Mouse (Mus musculus) MEL (cell line): ENCODE measurements around the gene Gm20388. TPM values are rescaled to one million over a fixed set of nuclear protein-coding genes. Genes with fewer than 3 reads are reported as not detected.

Experiments
- DNase-seq: peaks from one replicate; pipeline ENCODE4 v3.0.0; 2011; ENCODE audit warnings: low read depth, low spot score
- H3K27ac ChIP-seq: 2 replicates; pipeline ENCODE4 v1.5.1; 2012; ENCODE audit warnings: low read depth, mild to moderate bottlenecking, control low read depth, low read length, moderate library complexity; ENCODE audit not compliant: control insufficient read depth
- H3K27me3 ChIP-seq, 2 experiments: fragments of 150-350 bp in 1 of 2; sonication (generic) in 1 of 2; 2 replicates each; pipeline ENCODE4 v1.6.1; 2012; ENCODE audit warnings: low read length in 2 of 2, mild to moderate bottlenecking in 2 of 2, improper control_type of control experiment in 1 of 2, moderate library complexity in 1 of 2; ENCODE audit not compliant: insufficient read depth in 2 of 2, control insufficient read depth in 1 of 2
- H3K36me3 ChIP-seq, 2 experiments: 2 replicates each; pipeline ENCODE4 v1.6.1; 2012 to 2014; ENCODE audit warnings: low read length in 2 of 2, improper control_type of control experiment in 1 of 2, inconsistent platforms in 1 of 2, mild to moderate bottlenecking in 1 of 2; ENCODE audit not compliant: insufficient read depth in 2 of 2, control insufficient read depth in 1 of 2
- H3K4me1 ChIP-seq, 2 experiments: fragments of 150-350 bp in 1 of 2; sonication (generic) in 1 of 2; 2 replicates each; pipeline ENCODE4 v1.6.1; 2012; ENCODE audit warnings: low read length in 2 of 2, improper control_type of control experiment in 1 of 2, mild to moderate bottlenecking in 1 of 2; ENCODE audit not compliant: insufficient read depth in 2 of 2, control insufficient read depth in 1 of 2
- H3K4me3 ChIP-seq, 2 experiments: fragments of 150-350 bp in 1 of 2; sonication (generic) in 1 of 2; 2 replicates each; pipeline ENCODE4 v1.5.1; 2012; ENCODE audit warnings: low read depth in 2 of 2, low read length in 2 of 2, mild to moderate bottlenecking in 2 of 2, moderate library complexity in 2 of 2, control low read depth in 1 of 2, improper control_type of control experiment in 1 of 2; ENCODE audit not compliant: control insufficient read depth in 1 of 2, insufficient read depth in 1 of 2
- H3K79me2 ChIP-seq: 2 replicates; pipeline ENCODE4 v1.6.1; 2012; ENCODE audit warnings: mild to moderate bottlenecking, low read length, moderate library complexity; ENCODE audit not compliant: control insufficient read depth, poor library complexity, insufficient read depth
- H3K9ac ChIP-seq: 2 replicates; pipeline ENCODE4 v1.6.1; 2012; ENCODE audit warnings: low read depth, mild to moderate bottlenecking, control low read depth, low read length, moderate library complexity; ENCODE audit not compliant: control insufficient read depth, poor library complexity, severe bottlenecking
- H3K9me3 ChIP-seq: fragments of 150-350 bp; sonication (generic); replicated peaks from 2 replicates; pipeline ENCODE4 v1.6.1; 2012; ENCODE audit warnings: mild to moderate bottlenecking, low read length, improper control_type of control experiment, moderate library complexity; ENCODE audit not compliant: insufficient read depth
- CHD1 ChIP-seq: IDR thresholded peaks from 2 replicates; pipeline ENCODE4 v1.6.1; 2012; ENCODE audit warnings: low read depth, mild to moderate bottlenecking, inconsistent platforms, low read length, improper control_type of control experiment
- CHD2 ChIP-seq: IDR thresholded peaks from 2 replicates; pipeline ENCODE4 v1.6.1; 2011; ENCODE audit warnings: low read length, improper control_type of control experiment
- CTCF ChIP-seq, 3 experiments: IDR thresholded peaks in 2 of 3; conservative IDR thresholded peaks in 1 of 3; 2 replicates each; pipeline ENCODE4 v1.5.1; 2011 to 2012; ENCODE audit warnings: low read length in 3 of 3, low read depth in 2 of 3, mild to moderate bottlenecking in 2 of 3, improper control_type of control experiment in 1 of 3, inconsistent platforms in 1 of 3, mixed read lengths in 1 of 3, moderate library complexity in 1 of 3; ENCODE audit not compliant: control insufficient read depth in 1 of 3, insufficient read depth in 1 of 3, poor library complexity in 1 of 3, severe bottlenecking in 1 of 3
- E2F4 ChIP-seq: IDR thresholded peaks from 2 replicates; pipeline ENCODE4 v1.6.1; 2011; ENCODE audit warnings: low read depth, low read length, improper control_type of control experiment, borderline replicate concordance
- EP300 ChIP-seq, 2 experiments: IDR thresholded peaks; 2 replicates each; pipeline ENCODE4 v1.6.1; 2011; ENCODE audit warnings: improper control_type of control experiment in 2 of 2, low read length in 2 of 2, low read depth in 1 of 2, mild to moderate bottlenecking in 1 of 2
- ETS1 ChIP-seq: IDR thresholded peaks from 2 replicates; pipeline ENCODE4 v1.6.1; 2012; ENCODE audit warnings: low read depth, mild to moderate bottlenecking, inconsistent platforms, low read length, improper control_type of control experiment, moderate library complexity
- GATA1 ChIP-seq: IDR thresholded peaks from 2 replicates; pipeline ENCODE4 v1.6.1; 2011; ENCODE audit warnings: low read depth, low read length, improper control_type of control experiment
- JUND ChIP-seq: IDR thresholded peaks from 2 replicates; pipeline ENCODE4 v1.6.1; 2011; ENCODE audit warnings: low read depth, mild to moderate bottlenecking, improper control_type of control experiment, low read length
- KAT2A ChIP-seq: conservative IDR thresholded peaks from 2 replicates; pipeline ENCODE4 v1.6.1; 2012; ENCODE audit warnings: low read depth, low read length, improper control_type of control experiment, inconsistent platforms
- MAX ChIP-seq: IDR thresholded peaks from 2 replicates; pipeline ENCODE4 v1.6.1; 2011; ENCODE audit warnings: low read length, improper control_type of control experiment
- MYC ChIP-seq: IDR thresholded peaks from 2 replicates; pipeline ENCODE4 v1.6.1; 2011; ENCODE audit warnings: low read depth, mild to moderate bottlenecking, low read length, improper control_type of control experiment, moderate library complexity
- NELFE ChIP-seq: IDR thresholded peaks from 2 replicates; pipeline ENCODE4 v1.6.1; 2011; ENCODE audit warnings: low read depth, low read length, improper control_type of control experiment
- POLR2AphosphoS2 ChIP-seq: IDR thresholded peaks from 2 replicates; pipeline ENCODE4 v1.6.1; 2011; ENCODE audit warnings: low read length, improper control_type of control experiment
- POLR2AphosphoS5 ChIP-seq: IDR thresholded peaks from 2 replicates; pipeline ENCODE4 v1.6.1; 2012; ENCODE audit warnings: low read depth, borderline replicate concordance, mild to moderate bottlenecking, inconsistent platforms, low read length, moderate library complexity, mixed read lengths
- RCOR1 ChIP-seq: IDR thresholded peaks from 2 replicates; pipeline ENCODE4 v1.6.1; 2012; ENCODE audit warnings: low read depth, mild to moderate bottlenecking, inconsistent platforms, low read length, improper control_type of control experiment
- SIN3A ChIP-seq: IDR thresholded peaks from 2 replicates; pipeline ENCODE4 v1.6.1; 2012; ENCODE audit warnings: low read length, improper control_type of control experiment, inconsistent platforms
- SMC3 ChIP-seq: IDR thresholded peaks from 2 replicates; pipeline ENCODE4 v1.6.1; 2011; ENCODE audit warnings: low read depth, low read length, improper control_type of control experiment
- UBTF ChIP-seq: IDR thresholded peaks from 2 replicates; pipeline ENCODE4 v1.6.1; 2012; ENCODE audit warnings: low read depth, mild to moderate bottlenecking, inconsistent platforms, low read length, improper control_type of control experiment, moderate library complexity, borderline replicate concordance; ENCODE audit not compliant: insufficient read depth
- USF1 ChIP-seq: IDR thresholded peaks from 2 replicates; pipeline ENCODE4 v1.6.1; 2014; ENCODE audit warnings: low read depth, mild to moderate bottlenecking, inconsistent platforms, low read length, improper control_type of control experiment, moderate library complexity
- USF2 ChIP-seq, 2 experiments: IDR thresholded peaks; 2 replicates each; pipeline ENCODE4 v1.6.1; 2011 to 2012; ENCODE audit warnings: improper control_type of control experiment in 2 of 2, low read length in 2 of 2, borderline replicate concordance in 1 of 2, inconsistent platforms in 1 of 2, low read depth in 1 of 2, mild to moderate bottlenecking in 1 of 2; ENCODE audit not compliant: insufficient read depth in 1 of 2
- ZC3H11A ChIP-seq: IDR thresholded peaks from 2 replicates; pipeline ENCODE4 v1.6.1; 2012; ENCODE audit warnings: low read depth, mild to moderate bottlenecking, inconsistent platforms, low read length, improper control_type of control experiment
- ZMIZ1 ChIP-seq: IDR thresholded peaks from 2 replicates; pipeline ENCODE4 v1.6.1; 2012; ENCODE audit warnings: low read depth, mild to moderate bottlenecking, inconsistent platforms, low read length, improper control_type of control experiment, moderate library complexity
- ZNF384 ChIP-seq: IDR thresholded peaks from 2 replicates; pipeline ENCODE4 v1.6.1; 2012; ENCODE audit warnings: low read depth, mild to moderate bottlenecking, inconsistent platforms, low read length, improper control_type of control experiment
- polyA plus RNA-seq, 2 experiments: library from polyadenylated mRNA; stranded (reverse) in 1 of 2; unstranded in 1 of 2; fragments of >175 nt in 1 of 2; fragments of >200 nt in 1 of 2; gene quantifications; 2 replicates each; pipeline versions ENCODE4 v1.2.1 to v1.2.4; 2012; ENCODE audit warnings: low replicate concordance in 2 of 2, low read depth in 1 of 2; ENCODE audit not compliant: insufficient read length in 2 of 2, insufficient read depth in 1 of 2, missing spikeins in 1 of 2
- total RNA-seq: library from RNA; depleted of rRNA; stranded (reverse); fragments of 300-350 nt; gene quantifications from 2 replicates; pipeline ENCODE4 v1.2.3, GENCODE M21; 2012

The Gm20388 gene
- total and polyA plus RNA-seq, 3 experiments = 11.1 to 17.8 TPM; not detected in 1

DNA sequence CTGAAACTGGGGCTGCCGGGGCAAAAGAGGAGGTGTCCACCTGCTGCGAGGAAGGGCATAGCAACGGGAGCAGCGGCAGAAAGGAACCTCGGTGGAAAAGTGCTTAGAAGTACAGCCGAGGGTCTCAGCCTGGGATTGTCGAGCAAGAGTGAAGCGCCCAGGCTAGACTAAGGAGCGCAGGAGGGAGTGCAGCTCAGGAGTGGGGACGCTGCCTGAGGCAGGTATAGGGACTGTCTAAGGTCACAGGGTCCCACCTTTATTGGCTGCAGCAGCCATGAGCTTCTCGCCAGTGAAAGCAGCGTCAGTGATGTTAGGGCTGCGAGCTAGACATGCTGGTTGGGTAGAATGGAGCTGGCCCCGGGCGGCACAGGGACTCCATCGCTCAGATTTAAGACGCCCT lies 3207.1 kb downstream of the Gm20388 start:
- peaks cover 0 to 23% of the 10 kb centered on the region in 2 experiments; a peak in 2 of 4 replicates for H3K36me3 ChIP-seq
- H3K9ac ChIP-seq = no peak overlapping the region; the same call in 1 of the 2 replicates
- no peaks in the 10 kb centered on the region for H3K9me3 ChIP-seq
- peak; percentile 25 for DNase-seq
- peak overlapping the region; percentile 49 to 85; a peak in 3 of 4 replicates for H3K4me3 ChIP-seq
- H3K27me3 ChIP-seq = no peaks in the 10 kb centered on the region
- TF ChIP-seq CHD2 (no peak), MAX (no peak), ZNF384 (no peak), SIN3A (no peak), CTCF (IDR thresholded peaks at IDR 0.05 in 2 of 3, conservative IDR thresholded peaks at IDR 0.05 in 1 of 3; ENCODE audit: control insufficient read depth in 1 of 3, insufficient read depth in 1 of 3, low read depth in 2 of 3, low read length in 3 of 3, poor library complexity in 1 of 3, severe bottlenecking in 1 of 3) (no peak), ETS1 (no peak), NELFE (no peak), ZMIZ1 (no peak), ZC3H11A (no peak), RCOR1 (no peak), UBTF (no peak), USF1 (no peak), KAT2A (no peak), POLR2AphosphoS5 (no peak), E2F4 (no peak)
- peaks cover 21 to 40% of the 10 kb centered on the region in 2 experiments for H3K4me1 ChIP-seq
- H3K79me2 ChIP-seq = no peaks in the 10 kb centered on the region
- H3K27ac ChIP-seq = no peak overlapping the region

DNA sequence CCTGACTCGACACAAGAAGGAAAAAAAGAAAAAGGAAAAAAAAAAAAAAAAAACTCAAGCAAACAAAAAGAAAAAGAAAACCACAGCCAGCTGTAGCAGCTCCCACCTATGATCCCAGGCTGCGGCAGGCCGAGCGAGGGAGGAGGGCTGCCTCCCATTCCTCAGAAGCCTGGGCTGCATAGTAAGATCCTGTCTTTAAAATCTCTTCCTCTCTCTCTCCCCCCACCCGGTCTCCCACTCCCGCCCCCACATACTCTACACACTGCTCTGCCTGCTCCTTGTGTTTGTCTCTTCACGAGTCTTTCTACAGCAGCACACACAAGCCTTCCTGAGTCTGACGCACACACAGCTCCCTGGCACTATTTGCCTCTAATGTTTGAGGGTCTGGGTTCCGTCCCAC lies 3211.4 kb downstream of the Gm20388 start:
- Histone ChIP-seq H3K36me3 (peaks cover 0 to 3% of the 10 kb centered on the region in 2 experiments; a peak in 1 of 4 replicates), H3K27me3 (no peaks in the 10 kb centered on the region), H3K4me1 (peaks cover 5 to 16% of the 10 kb centered on the region in 2 experiments; a peak in 3 of 4 replicates), H3K9ac (no peak overlapping the region)
- no peak for DNase-seq
- no peak for TF ChIP-seq USF2 (IDR thresholded peaks at IDR 0.05; ENCODE audit: borderline replicate concordance in 1 of 2, insufficient read depth in 1 of 2, low read depth in 1 of 2, low read length in 2 of 2)
- TF ChIP-seq MYC = no peak
- TF ChIP-seq SMC3 = no peak
- no peak for TF ChIP-seq MAX
- TF ChIP-seq GATA1 = no peak
- no peak for TF ChIP-seq POLR2AphosphoS5
- TF ChIP-seq POLR2AphosphoS2 = no peak
- no peak for TF ChIP-seq CHD1
- no peak for TF ChIP-seq NELFE
- TF ChIP-seq ZMIZ1 = no peak
- TF ChIP-seq JUND = no peak
- no peak for TF ChIP-seq EP300 (IDR thresholded peaks at IDR 0.05; ENCODE audit: low read depth in 1 of 2, low read length in 2 of 2)
- TF ChIP-seq, all 39 proteins: peak for 0
- Histone ChIP-seq H3K79me2 (no peaks in the 10 kb centered on the region), H3K9me3 (no peaks in the 10 kb centered on the region), H3K27ac (no peak overlapping the region), H3K4me3 (no peak overlapping the region)
